Mouse (Mus musculus) brain, embryonic 14.5 days (tissue): ENCODE results near the gene Grid2.

Experiments used
- CTCF ChIP-seq: fragments of 200-500 bp; IDR thresholded peaks from 2 replicates; pipeline ENCODE4 v1.5.1; 2012; ENCODE audit warnings: inconsistent platforms, mild to moderate bottlenecking, moderate library complexity, borderline replicate concordance; ENCODE audit not compliant: insufficient read depth, insufficient read length; ENCODE audit errors: extremely low read depth
- POLR2A ChIP-seq: fragments of 200-500 bp; IDR thresholded peaks from 2 replicates; pipeline ENCODE4 v1.6.1; 2012; ENCODE audit warnings: mild to moderate bottlenecking, inconsistent platforms, borderline replicate concordance; ENCODE audit not compliant: poor library complexity, insufficient read depth, insufficient read length, severe bottlenecking; ENCODE audit errors: extremely low read depth

DNA sequence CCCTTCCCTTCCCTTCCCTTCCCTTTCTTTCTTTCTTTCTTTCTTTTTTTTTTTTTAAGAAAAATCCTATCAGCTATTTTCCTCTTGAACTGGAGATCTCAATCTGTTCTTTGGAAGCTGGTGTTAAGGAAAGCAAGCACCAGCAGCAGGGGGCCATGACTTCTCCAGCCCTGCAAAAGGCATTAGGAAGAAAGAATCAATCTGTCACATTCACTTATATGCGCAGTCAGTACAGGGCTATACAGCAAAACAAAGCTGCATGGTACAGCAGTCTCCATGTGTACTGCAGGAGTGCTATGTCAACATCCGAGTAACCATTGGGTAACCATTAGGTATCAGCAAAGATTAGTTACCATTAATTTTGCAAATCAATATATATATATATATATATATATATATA is 809.0 kb downstream of the Grid2 start:
- TF ChIP-seq POLR2A (no peak), CTCF (no peak)
